Mouse (Mus musculus): ENCODE results near the gene 4632433K11Rik. TPM values are rescaled to one million over a fixed set of nuclear protein-coding genes. Genes with fewer than 3 reads are reported as not detected.
A peak's percentile ranks its signal among the peaks of the same experiment; 100 is the strongest.

The 4632433K11Rik gene
- total and polyA plus RNA-seq, 2 experiments from 2014 or later, result not detected

GRCm38 (mm10) chr7:5044981-5045380 lies 11.1 kb downstream of the 4632433K11Rik start:
- TF ChIP-seq CTCF (IDR thresholded peaks at IDR 0.05; ENCODE audit: low read depth), result no peak
- H3K9ac ChIP-seq (replicated peaks; ENCODE audit: low read length), result no peak overlapping the region
- no peak overlapping the region for H3K27ac ChIP-seq
- 0 out of 2 replicates have a peak, but pooled peaks cover 4% of the 10 kb centered on the region for H3K36me3 ChIP-seq (ENCODE audit: insufficient read depth, low read length)
- no peaks in the 10 kb centered on the region for H3K4me1 ChIP-seq (ENCODE audit: insufficient read depth, low read length)
- no peaks in the 10 kb centered on the region for H3K9me3 ChIP-seq (ENCODE audit: low read length)
- H3K27me3 ChIP-seq (ENCODE audit: insufficient read depth, low read length), result no peaks in the 10 kb centered on the region
- 86% methylated on average over 2 of the region's 2 CpGs for WGBS
- DNase-seq (ENCODE audit: low spot score) (no peak), ATAC-seq (no peak)
- H3K4me3 ChIP-seq (ENCODE audit: low read length), result no peak overlapping the region
- no peak overlapping the region for H3K4me2 ChIP-seq (ENCODE audit: low read depth, low read length)

- TF ChIP-seq CTCF (IDR thresholded peaks at IDR 0.05; ENCODE audit: low read depth), result no peak
These were observed 12.2 kb downstream of the 4632433K11Rik start for GRCm38 (mm10) chr7:5046112-5046511.

DNA sequence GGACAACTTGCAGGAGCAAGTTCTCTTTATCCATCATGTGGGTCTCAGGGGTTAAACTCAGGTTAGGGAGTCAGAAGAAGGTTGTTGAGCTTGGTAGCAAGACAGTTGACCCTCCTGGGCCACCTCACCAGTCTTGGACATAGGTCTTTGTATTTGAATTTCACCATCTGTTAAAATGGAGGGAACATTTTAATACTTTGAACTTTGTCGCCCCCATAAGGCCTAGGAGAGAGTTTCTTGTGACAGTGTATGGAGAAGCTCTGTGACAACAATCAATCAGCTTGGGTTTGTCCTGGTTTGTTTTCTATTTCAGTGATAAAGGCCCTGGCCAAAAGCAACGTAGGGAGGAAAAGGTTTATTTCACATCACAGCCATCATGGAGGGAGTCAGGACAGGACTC lies 13.4 kb downstream of the 4632433K11Rik start:
- Histone ChIP-seq H3K36me3 (ENCODE audit: insufficient read depth, low read length) (no peaks in the 10 kb centered on the region), H3K4me2 (ENCODE audit: low read depth, low read length) (no peak overlapping the region), H3K4me3 (ENCODE audit: low read length) (no peak overlapping the region), H3K27me3 (ENCODE audit: insufficient read depth, low read length) (no peaks in the 10 kb centered on the region), H3K9me3 (ENCODE audit: low read length) (no peaks in the 10 kb centered on the region), H3K4me1 (ENCODE audit: insufficient read depth, low read length) (0 out of 2 replicates have a peak, but pooled peaks cover 7% of the 10 kb centered on the region), H3K9ac (replicated peaks; ENCODE audit: low read length) (no peak overlapping the region), H3K27ac (no peak overlapping the region)
- 28% methylated on average over 2 of the region's 2 CpGs for WGBS
- ATAC-seq, result no peak
- TF ChIP-seq CTCF (IDR thresholded peaks at IDR 0.05; ENCODE audit: low read depth), result peak; percentile 51
- peak; percentile 71 for DNase-seq (ENCODE audit: low spot score)

More at GRCm38 (mm10) chr7:5046112-5046511, 12.2 kb downstream of the 4632433K11Rik start:
- no peaks in the 10 kb centered on the region for H3K36me3 ChIP-seq (ENCODE audit: insufficient read depth, low read length)
- 0 out of 2 replicates have a peak, but pooled peaks cover 7% of the 10 kb centered on the region for H3K4me1 ChIP-seq (ENCODE audit: insufficient read depth, low read length)
- WGBS, result 59% methylated on average over 2 of the region's 2 CpGs
- H3K27ac ChIP-seq, result no peak overlapping the region
- no peak overlapping the region for H3K4me3 ChIP-seq (ENCODE audit: low read length)
- ATAC-seq, result no peak
- no peaks in the 10 kb centered on the region for H3K9me3 ChIP-seq (ENCODE audit: low read length)
- no peaks in the 10 kb centered on the region for H3K27me3 ChIP-seq (ENCODE audit: insufficient read depth, low read length)
- DNase-seq (ENCODE audit: low spot score), result no peak
- H3K4me2 ChIP-seq (ENCODE audit: low read depth, low read length), result no peak overlapping the region
- H3K9ac ChIP-seq (replicated peaks; ENCODE audit: low read length), result no peak overlapping the region

GRCm38 (mm10) chr7:5051193-5052192 lies 17.6 kb downstream of the 4632433K11Rik start, which contains the start of gene Zfp580:
TSS of gene Zfp580 (plus strand) at chr7:5051538.
- Histone ChIP-seq H3K4me3 (ENCODE audit: low read length) (peak within 1 kb of the TSS; percentile 80), H3K27ac (peak within 1 kb of the TSS; percentile 94), H3K27me3 (ENCODE audit: insufficient read depth, low read length) (peaks cover 11% of the 10 kb centered on the region; the same call in 1 of the 2 replicates), H3K4me1 (ENCODE audit: insufficient read depth, low read length) (peaks cover 24% of the 10 kb centered on the region), H3K9me3 (ENCODE audit: low read length) (no peaks in the 10 kb centered on the region), H3K36me3 (ENCODE audit: insufficient read depth, low read length) (no peaks in the 10 kb centered on the region), H3K9ac (replicated peaks; ENCODE audit: low read length) (peak within 1 kb of the TSS; percentile 88), H3K4me2 (ENCODE audit: low read depth, low read length) (peak within 1 kb of the TSS; percentile 90)
- ATAC-seq (peak; percentile 89), DNase-seq (ENCODE audit: low spot score) (peak; percentile 89)
- WGBS, result 1% methylated on average over 65 of the region's 65 CpGs
- no peak for TF ChIP-seq CTCF (IDR thresholded peaks at IDR 0.05; ENCODE audit: low read depth)

DNA sequence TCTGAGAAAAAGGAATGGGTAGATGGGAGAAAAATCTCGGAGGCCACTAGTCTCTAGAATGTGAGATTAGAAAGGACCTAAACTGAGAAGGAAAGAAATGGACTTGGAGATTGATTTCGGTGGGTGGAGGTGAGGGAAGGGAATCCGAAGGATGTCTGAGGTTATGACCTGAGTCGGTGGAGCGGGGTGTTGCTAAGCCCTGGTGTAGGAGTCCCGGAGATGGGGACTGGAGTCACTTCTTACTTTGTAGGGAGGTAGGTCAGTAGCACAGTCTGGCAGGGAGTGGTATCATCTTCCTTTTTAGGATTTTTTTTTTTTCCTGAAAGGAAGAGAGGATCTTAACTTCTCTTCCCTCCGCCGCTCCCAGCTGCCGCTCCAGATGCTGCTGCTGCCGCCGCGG lies 18.5 kb downstream of the 4632433K11Rik start:
- H3K27ac ChIP-seq, result peak overlapping the region; percentile 94; the same call in 1 of the 2 replicates
- no peak for DNase-seq (ENCODE audit: low spot score)
- H3K4me1 ChIP-seq (ENCODE audit: insufficient read depth, low read length), result peaks cover 29% of the 10 kb centered on the region

DNA sequence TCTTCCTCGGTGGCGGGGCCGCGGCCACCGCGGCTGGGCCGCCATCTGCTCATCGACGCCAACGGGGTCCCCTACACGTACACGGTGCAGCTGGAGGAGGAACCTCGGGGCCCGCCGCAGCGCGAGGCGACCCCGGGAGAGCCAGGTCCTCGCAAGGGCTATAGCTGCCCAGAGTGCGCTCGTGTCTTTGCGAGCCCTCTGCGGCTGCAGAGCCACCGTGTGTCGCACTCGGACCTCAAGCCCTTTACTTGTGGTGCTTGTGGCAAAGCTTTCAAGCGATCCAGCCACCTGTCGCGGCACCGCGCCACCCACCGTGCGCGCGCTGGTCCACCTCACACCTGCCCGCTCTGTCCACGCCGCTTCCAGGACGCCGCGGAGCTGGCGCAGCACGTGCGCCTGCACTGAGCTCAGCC lies 19.0 kb downstream of the 4632433K11Rik start:
- H3K27me3 ChIP-seq (ENCODE audit: insufficient read depth, low read length), result peaks cover 11% of the 10 kb centered on the region; the same call in 1 of the 2 replicates
- no peak for TF ChIP-seq CTCF (IDR thresholded peaks at IDR 0.05; ENCODE audit: low read depth)
- peak overlapping the region; percentile 80 for H3K4me3 ChIP-seq (ENCODE audit: low read length)
- H3K9ac ChIP-seq (replicated peaks; ENCODE audit: low read length), result peak overlapping the region; percentile 88
- peaks cover 32% of the 10 kb centered on the region for H3K4me1 ChIP-seq (ENCODE audit: insufficient read depth, low read length)
- DNase-seq (ENCODE audit: low spot score) (no peak), ATAC-seq (no peak)
- H3K27ac ChIP-seq, result peak overlapping the region; percentile 94
- no peaks in the 10 kb centered on the region for H3K36me3 ChIP-seq (ENCODE audit: insufficient read depth, low read length)
- H3K4me2 ChIP-seq (ENCODE audit: low read depth, low read length), result peak overlapping the region; percentile 90
- H3K9me3 ChIP-seq (ENCODE audit: low read length), result no peaks in the 10 kb centered on the region
- WGBS, result 4% methylated on average over 45 of the region's 45 CpGs

More for the DNA sequence above, 18.5 kb downstream of the 4632433K11Rik start:
- peak overlapping the region; percentile 90 for H3K4me2 ChIP-seq (ENCODE audit: low read depth, low read length)
- WGBS, result 6% methylated on average over 10 of the region's 12 CpGs
- ATAC-seq, result no peak
- H3K36me3 ChIP-seq (ENCODE audit: insufficient read depth, low read length), result no peaks in the 10 kb centered on the region
- peak overlapping the region; percentile 80 for H3K4me3 ChIP-seq (ENCODE audit: low read length)
- H3K27me3 ChIP-seq (ENCODE audit: insufficient read depth, low read length), result peaks cover 11% of the 10 kb centered on the region; the same call in 1 of the 2 replicates
- TF ChIP-seq CTCF (IDR thresholded peaks at IDR 0.05; ENCODE audit: low read depth), result no peak
- no peaks in the 10 kb centered on the region for H3K9me3 ChIP-seq (ENCODE audit: low read length)
- peak overlapping the region; percentile 88 for H3K9ac ChIP-seq (replicated peaks; ENCODE audit: low read length)
